8 mouse cellular contexts compared by ENCODE assay signal in the genomic region with DNA sequence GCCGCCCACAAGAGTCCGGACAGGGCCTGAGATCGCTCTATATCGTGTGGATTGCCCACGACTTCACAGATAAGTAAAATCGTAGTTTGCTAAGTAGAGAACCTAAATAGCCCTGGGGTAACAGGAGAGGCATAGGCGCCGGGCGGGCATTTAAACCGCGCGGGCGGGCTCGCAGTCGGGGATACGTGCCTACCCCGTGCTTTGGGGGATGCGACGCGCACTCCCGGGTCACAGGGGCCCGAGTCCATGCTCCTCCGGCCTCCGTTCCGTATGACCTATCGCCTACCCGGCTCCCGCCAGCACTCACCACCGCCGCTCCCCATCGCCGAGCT. TPM values are rescaled to one million over a fixed set of nuclear protein-coding genes. Genes with fewer than 3 reads are reported as not detected.
DNase-seq lines count a peak whose midpoint lies in the region; ATAC-seq and TF ChIP-seq lines count a peak whose summit lies in the region.

No protein-coding gene starts in this region.

- no peak overlapping the region for H3K27ac ChIP-seq in liver, adult 2 months (replicated peaks; ENCODE audit: insufficient read depth, low read depth, low read length)
- H3K27ac ChIP-seq in embryonic facial prominence, embryonic 12.5 days = peak overlapping the region; percentile 63
- H3K27ac ChIP-seq in intestine, embryonic 14.5 days (ENCODE audit: low read depth) = peak overlapping the region; percentile 80

- no peaks in the 10 kb centered on the region for H3K9me3 ChIP-seq in embryonic facial prominence, embryonic 12.5 days
- H3K9me3 ChIP-seq in intestine, embryonic 14.5 days (ENCODE audit: control insufficient read depth, low read length) = 0 out of 2 replicates have a peak, but pooled peaks cover 4% of the 10 kb centered on the region

- H3K9ac ChIP-seq in liver, adult 2 months (ENCODE audit: low read depth, low read length) = peak overlapping the region; percentile 72
- peak overlapping the region; percentile 83 for H3K9ac ChIP-seq in embryonic facial prominence, embryonic 12.5 days
- H3K9ac ChIP-seq in intestine, embryonic 14.5 days (ENCODE audit: low read length) = peak overlapping the region; percentile 68

- peak overlapping the region; percentile 75 for H3K4me3 ChIP-seq in liver, adult 2 months (ENCODE audit: insufficient read depth, low read depth, low read length)
- peak overlapping the region; percentile 74 for H3K4me3 ChIP-seq in embryonic facial prominence, embryonic 12.5 days
- H3K4me3 ChIP-seq in intestine, embryonic 14.5 days (ENCODE audit: low read depth, low read length) = peak overlapping the region; percentile 62
- H3K4me3 ChIP-seq in myocyte = peak overlapping the region; percentile 64

- no peaks in the 10 kb centered on the region for H3K27me3 ChIP-seq in liver, adult 2 months (ENCODE audit: control insufficient read depth, insufficient read depth, low read length)
- H3K27me3 ChIP-seq in embryonic facial prominence, embryonic 12.5 days = no peaks in the 10 kb centered on the region
- H3K27me3 ChIP-seq in intestine, embryonic 14.5 days (replicated peaks; ENCODE audit: control insufficient read depth, insufficient read depth, low read length) = no peaks in the 10 kb centered on the region
- H3K27me3 ChIP-seq in myocyte (ENCODE audit: control insufficient read depth, insufficient read depth, insufficient read length) = no peaks in the 10 kb centered on the region

- DNase-seq in liver, adult 2 months (ENCODE audit: extremely low read depth, low read depth, low spot score) = no peak
- DNase-seq in liver = no peak
- no peak for DNase-seq in intestine, embryonic 14.5 days (ENCODE audit: low spot score)
- DNase-seq in frontal cortex, postnatal 25 days (ENCODE audit: low spot score in 2 of 2) = no peak
- no peak for DNase-seq in adrenal gland, adult (ENCODE audit: inconsistent age in 2 of 2, low spot score in 1 of 2)
- DNase-seq in gastrocnemius, postnatal 25 days = no peak

- TF ChIP-seq POLR2A in liver, adult 2 months (IDR thresholded peaks at IDR 0.05; ENCODE audit: extremely low read depth, insufficient read depth, low read length) = no peak
- peak; percentile 90 for TF ChIP-seq POLR2A in myocyte (IDR thresholded peaks at IDR 0.05; ENCODE audit: insufficient read length, low read depth)

- no peaks in the 10 kb centered on the region for H3K36me3 ChIP-seq in liver, adult 2 months (ENCODE audit: control insufficient read depth, insufficient read depth, low read length)
- H3K36me3 ChIP-seq in embryonic facial prominence, embryonic 12.5 days = peaks cover 29% of the 10 kb centered on the region
- peaks cover 29% of the 10 kb centered on the region for H3K36me3 ChIP-seq in intestine, embryonic 14.5 days (ENCODE audit: control insufficient read depth, insufficient read depth, low read length)
- no peaks in the 10 kb centered on the region for H3K36me3 ChIP-seq in myocyte (ENCODE audit: control insufficient read depth, insufficient read depth)

- peak overlapping the region; percentile 93 for H3ac ChIP-seq in myocyte (ENCODE audit: control insufficient read depth, insufficient read length)

- H3K4me1 ChIP-seq in liver, adult 2 months (ENCODE audit: control insufficient read depth, insufficient read depth, low read length) = peaks cover 11% of the 10 kb centered on the region
- peaks cover 16% of the 10 kb centered on the region for H3K4me1 ChIP-seq in embryonic facial prominence, embryonic 12.5 days
- peaks cover 11% of the 10 kb centered on the region for H3K4me1 ChIP-seq in intestine, embryonic 14.5 days (replicated peaks; ENCODE audit: control insufficient read depth, insufficient read depth, low read length)

- peak overlapping the region; percentile 72 for H3K4me2 ChIP-seq in embryonic facial prominence, embryonic 12.5 days (replicated peaks)
- peak overlapping the region; percentile 56 for H3K4me2 ChIP-seq in intestine, embryonic 14.5 days (ENCODE audit: low read length)
- peak overlapping the region; percentile 82 for H3K4me2 ChIP-seq in myocyte (ENCODE audit: low read depth)

- no peaks in the 10 kb centered on the region; the same call in 1 of the 2 replicates for H3K79me2 ChIP-seq in liver, adult 2 months (ENCODE audit: control insufficient read depth, insufficient read depth, low read length)
- peaks cover 30% of the 10 kb centered on the region for H3K79me2 ChIP-seq in myocyte (ENCODE audit: control insufficient read depth, insufficient read depth)

- no peak; the same call in 1 of the 2 replicates for ATAC-seq in embryonic facial prominence, embryonic 12.5 days (ENCODE audit: insufficient number of reproducible peaks, insufficient read depth, low FRiP score, low TSS enrichment)
- ATAC-seq in intestine, embryonic 14.5 days (replicated peaks; ENCODE audit: low FRiP score, low TSS enrichment, low read depth) = no peak

- TF ChIP-seq CTCF in liver, adult 2 months (IDR thresholded peaks at IDR 0.05; ENCODE audit: low read depth, low read length) = no peak

- whole genome bisulfite sequencing in liver, adult 2 months = under 1% methylated on average over 32 of the region's 32 CpGs
- under 1% methylated on average over 32 of the region's 32 CpGs for WGBS in embryonic facial prominence, embryonic 12.5 days
- under 1% methylated on average over 32 of the region's 32 CpGs for WGBS in intestine, embryonic 14.5 days

TF ChIP-seq in myocyte, 11 proteins besides CTCF, POLR2A, EP300 and RAD21:
- TF ChIP-seq TCF12 (IDR thresholded peaks at IDR 0.05; ENCODE audit: insufficient read depth, poor library complexity, severe bottlenecking) (no peak), POLR2AphosphoS2 (IDR thresholded peaks at IDR 0.05; ENCODE audit: insufficient read length, low read depth) (peak; percentile 86), TCF3 (IDR thresholded peaks at IDR 0.05; ENCODE audit: insufficient read length, low read depth) (no peak), REST (IDR thresholded peaks at IDR 0.05; ENCODE audit: insufficient read depth, insufficient read length) (peak; percentile 24)

RNA-seq across cellular contexts. Expression of a gene that starts 0.3 kb away (rescaled TPM):
- 3.0 and 3.5 TPM in 2 replicates for total RNA-seq in liver, adult 2 months (2014; rRNA removed)
- 5.5 and 6.5 TPM in 2 replicates for polyA plus RNA-seq in liver, adult 2 months (2012; rRNA removed)
- 78.2 and 85.3 TPM in 2 replicates for polyA plus RNA-seq in embryonic facial prominence, embryonic 12.5 days (2016; fragmentation: Nextera tagmentation; extraction: Ambion mirVana)
- polyA plus RNA-seq in intestine, embryonic 14.5 days (2014; fragmentation: Nextera tagmentation; extraction: Ambion mirVana) = 59.8 and 65.5 TPM in 2 replicates
- 13.3 TPM for polyA plus RNA-seq in myocyte (2012; fragmentation: generic; extraction: Trizol)
- 1 to 10 TPM in 1 of 2 experiments, under 1 TPM in 1; 0.61 to 1.1 TPM for total RNA-seq in gastrocnemius, postnatal 25 days (2021)

RNA-seq across cellular contexts. Expression of a gene that starts 30.3 kb away (rescaled TPM):
- total RNA-seq in liver, adult 2 months (2014; rRNA removed) = 44.1 and 53.2 TPM in 2 replicates
- 61.4 and 78.0 TPM in 2 replicates for polyA plus RNA-seq in liver, adult 2 months (2012; rRNA removed)
- polyA plus RNA-seq in embryonic facial prominence, embryonic 12.5 days (2016; fragmentation: Nextera tagmentation; extraction: Ambion mirVana) = 16.2 and 16.5 TPM in 2 replicates
- 13.5 and 14.4 TPM in 2 replicates for polyA plus RNA-seq in intestine, embryonic 14.5 days (2014; fragmentation: Nextera tagmentation; extraction: Ambion mirVana)
- polyA plus RNA-seq in myocyte (2012; fragmentation: generic; extraction: Trizol) = 3.7 TPM
- total RNA-seq in gastrocnemius, postnatal 25 days (2021) = 1 to 10 TPM; 1.4 to 1.9 TPM

RNA-seq across cellular contexts. Expression of a gene that starts 41.6 kb away (rescaled TPM):
- 2.3 and 2.8 TPM in 2 replicates for total RNA-seq in liver, adult 2 months (2014; rRNA removed)
- 7.4 and 7.8 TPM in 2 replicates for polyA plus RNA-seq in liver, adult 2 months (2012; rRNA removed)
- polyA plus RNA-seq in embryonic facial prominence, embryonic 12.5 days (2016; fragmentation: Nextera tagmentation; extraction: Ambion mirVana) = 20.2 and 20.3 TPM in 2 replicates
- polyA plus RNA-seq in intestine, embryonic 14.5 days (2014; fragmentation: Nextera tagmentation; extraction: Ambion mirVana) = 7.8 and 8.7 TPM in 2 replicates
- 0.13 TPM for polyA plus RNA-seq in myocyte (2012; fragmentation: generic; extraction: Trizol)
- under 1 TPM; 0.35 to 0.56 TPM for total RNA-seq in gastrocnemius, postnatal 25 days (2021)

RNA-seq across cellular contexts. Expression of a gene that starts 45.6 kb away (rescaled TPM):
- total RNA-seq in liver, adult 2 months (2014; rRNA removed) = 13.3 and 22.2 TPM in 2 replicates
- 23.6 and 31.5 TPM in 2 replicates for polyA plus RNA-seq in liver, adult 2 months (2012; rRNA removed)
- polyA plus RNA-seq in embryonic facial prominence, embryonic 12.5 days (2016; fragmentation: Nextera tagmentation; extraction: Ambion mirVana) = 8.7 and 8.9 TPM in 2 replicates
- polyA plus RNA-seq in intestine, embryonic 14.5 days (2014; fragmentation: Nextera tagmentation; extraction: Ambion mirVana) = 4.8 and 5.8 TPM in 2 replicates
- 4.3 TPM for polyA plus RNA-seq in myocyte (2012; fragmentation: generic; extraction: Trizol)
- 1 to 10 TPM; 4.1 to 4.6 TPM for total RNA-seq in gastrocnemius, postnatal 25 days (2021)
